Mouse (Mus musculus): Measurements from ENCODE around the gene Isg20l2.

GRCm38 (mm10) chr3:87916990-87917389 is 13.1 kb upstream of the Isg20l2 start:
- TF ChIP-seq CTCF (IDR thresholded peaks at IDR 0.05; ENCODE audit: borderline replicate concordance, extremely low read depth, insufficient read depth, insufficient read length) (no peak), POLR2A (IDR thresholded peaks at IDR 0.05; ENCODE audit: borderline replicate concordance, extremely low read depth, insufficient read depth, insufficient read length, poor library complexity, severe bottlenecking) (no peak)
